Mouse (Mus musculus): Measurements from ENCODE around the gene Rpl18.

The Rpl18 gene

DNA sequence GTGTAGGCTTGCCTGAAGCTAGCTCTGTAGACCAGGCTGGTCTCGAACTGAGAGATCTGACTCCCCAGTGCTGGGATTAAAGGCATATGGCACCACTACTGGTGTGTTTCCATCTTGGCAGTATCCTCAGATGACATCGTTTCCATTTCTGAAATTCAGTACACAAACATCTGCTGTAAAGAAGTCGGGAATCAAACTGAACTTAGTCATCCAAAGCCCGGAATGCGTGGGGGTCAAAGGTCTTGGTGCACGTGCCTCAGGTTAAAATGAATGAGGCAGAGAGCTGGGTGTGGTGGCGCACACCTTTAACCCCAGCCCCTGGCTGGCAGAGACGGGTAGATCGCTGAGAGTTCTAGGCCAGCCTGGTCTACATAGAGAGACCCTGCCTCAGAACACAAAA is 34.9 kb downstream of the Rpl18 start:
- Histone ChIP-seq H3K27me3 (ENCODE audit: control insufficient read depth, insufficient read depth, low read length, poor library complexity, severe bottlenecking) (no peaks in the 10 kb centered on the region), H3K36me3 (ENCODE audit: control insufficient read depth, insufficient read depth, low read length, poor library complexity, severe bottlenecking) (no peaks in the 10 kb centered on the region)
- DNase-seq (ENCODE audit: low read depth, low spot score) = no peak

DNA sequence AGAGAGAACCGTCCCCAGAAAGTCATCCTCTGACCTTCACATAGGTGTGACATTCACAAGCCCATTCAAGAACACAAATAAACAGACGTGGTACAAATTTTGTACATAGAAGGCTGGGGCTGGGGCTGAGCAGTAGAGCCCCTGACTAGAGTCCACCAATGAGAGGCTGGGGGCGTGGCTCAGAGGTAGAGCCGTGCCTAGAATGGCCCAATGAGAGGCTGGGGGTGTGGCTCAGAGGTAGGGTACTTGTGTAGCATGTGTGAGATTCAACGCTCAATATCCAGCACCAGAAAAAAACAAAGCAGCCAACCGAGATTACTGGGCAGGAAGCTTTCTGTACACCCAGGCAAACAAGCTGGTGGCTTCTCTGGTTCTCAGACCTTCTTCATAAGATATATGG is 40.4 kb downstream of the Rpl18 start:
- Histone ChIP-seq H3K36me3 (ENCODE audit: control insufficient read depth, insufficient read depth, low read length, poor library complexity, severe bottlenecking) (no peaks in the 10 kb centered on the region), H3K27me3 (ENCODE audit: control insufficient read depth, insufficient read depth, low read length, poor library complexity, severe bottlenecking) (no peaks in the 10 kb centered on the region)
- DNase-seq (ENCODE audit: low read depth, low spot score) = no peak

DNA sequence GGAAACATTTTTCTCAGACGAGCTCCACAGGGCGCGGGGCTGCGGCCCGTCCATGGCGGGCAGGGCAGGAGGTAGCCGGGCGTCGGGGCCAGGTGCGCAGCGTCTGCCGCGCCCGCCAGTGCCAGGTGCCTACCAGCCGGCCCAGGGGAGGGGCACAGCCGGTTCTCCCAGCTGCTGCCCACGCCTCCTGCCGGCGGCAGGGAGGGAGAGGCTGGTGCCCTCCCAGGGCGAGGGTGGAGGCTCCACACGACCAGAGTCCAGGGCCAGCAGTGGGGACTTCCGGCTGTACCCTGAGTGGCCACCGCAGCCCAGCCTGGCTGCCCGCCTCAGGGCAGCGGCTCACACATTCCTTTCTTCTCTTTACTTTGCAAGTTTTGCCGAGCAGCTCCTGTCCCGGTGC is 44.1 kb downstream of the Rpl18 start:
- no peaks in the 10 kb centered on the region for H3K27me3 ChIP-seq (ENCODE audit: control insufficient read depth, insufficient read depth, low read length, poor library complexity, severe bottlenecking)
- no peak for DNase-seq (ENCODE audit: low read depth, low spot score)
- H3K36me3 ChIP-seq (ENCODE audit: control insufficient read depth, insufficient read depth, low read length, poor library complexity, severe bottlenecking) = no peaks in the 10 kb centered on the region

DNA sequence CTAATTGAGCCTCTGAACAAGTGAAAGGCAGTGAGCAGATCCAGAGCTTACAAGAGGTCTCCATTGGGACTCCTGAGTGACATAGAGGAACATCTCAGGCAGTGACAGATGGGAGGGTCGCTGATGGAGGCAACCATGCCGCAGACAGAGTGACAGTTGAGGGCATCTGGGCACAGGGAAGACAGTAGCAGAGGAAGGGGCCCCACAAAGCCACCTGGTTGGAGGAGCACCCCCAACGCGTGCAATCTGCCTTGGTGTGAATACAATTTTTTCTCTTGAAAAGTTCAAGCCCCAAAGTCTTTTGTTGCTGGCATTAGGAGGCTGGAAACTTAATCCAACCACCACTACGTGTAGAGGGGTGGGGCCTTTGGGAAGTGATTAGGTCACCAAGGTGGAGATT is 44.9 kb downstream of the Rpl18 start:
- DNase-seq (ENCODE audit: low read depth, low spot score) = no peak
- no peaks in the 10 kb centered on the region for H3K36me3 ChIP-seq (ENCODE audit: control insufficient read depth, insufficient read depth, low read length, poor library complexity, severe bottlenecking)
- H3K27me3 ChIP-seq (ENCODE audit: control insufficient read depth, insufficient read depth, low read length, poor library complexity, severe bottlenecking) = no peaks in the 10 kb centered on the region

DNA sequence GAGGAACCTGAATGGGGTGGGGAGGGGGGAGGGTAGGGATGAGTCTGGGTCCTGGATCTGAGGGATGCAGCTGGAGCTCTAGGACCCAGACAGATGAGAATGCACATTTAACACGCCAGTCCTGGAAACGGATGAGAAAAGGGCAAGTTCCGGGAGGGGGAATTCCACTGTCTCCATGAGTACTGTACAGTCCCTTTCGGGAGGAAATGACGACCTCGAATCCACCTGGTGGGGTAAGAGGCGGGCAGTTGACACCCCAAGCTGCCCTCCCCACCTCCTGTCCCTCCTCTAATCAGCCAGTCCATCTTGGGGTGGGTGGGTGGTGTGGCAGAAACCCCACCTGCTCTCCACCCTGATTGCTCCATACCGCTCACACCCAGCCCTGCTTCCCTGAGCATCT is 50.7 kb downstream of the Rpl18 start:
- Histone ChIP-seq H3K27me3 (ENCODE audit: control insufficient read depth, insufficient read depth, low read length, poor library complexity, severe bottlenecking) (no peaks in the 10 kb centered on the region), H3K36me3 (ENCODE audit: control insufficient read depth, insufficient read depth, low read length, poor library complexity, severe bottlenecking) (no peaks in the 10 kb centered on the region)
- no peak for DNase-seq (ENCODE audit: low read depth, low spot score)

DNA sequence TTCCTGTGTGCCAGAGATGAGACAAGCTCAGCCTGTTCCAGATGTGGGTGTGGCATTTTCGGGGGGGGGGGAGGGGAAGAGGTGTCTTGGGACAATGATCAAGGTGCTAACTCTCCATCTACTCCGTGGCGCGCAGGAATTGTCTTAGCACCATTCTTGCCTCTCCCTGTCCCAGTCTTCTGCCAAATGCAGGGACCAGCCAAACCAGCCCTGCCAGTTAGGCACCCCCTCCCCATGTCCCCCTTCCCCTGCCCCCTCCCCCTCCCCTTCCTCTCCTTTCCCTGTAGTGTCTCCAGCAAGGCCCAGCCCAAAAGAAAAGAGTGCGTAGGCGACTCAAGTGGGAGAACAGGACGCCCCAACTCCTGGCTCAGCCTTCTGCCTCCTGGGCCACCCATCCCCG is 51.5 kb downstream of the Rpl18 start:
- Histone ChIP-seq H3K36me3 (ENCODE audit: control insufficient read depth, insufficient read depth, low read length, poor library complexity, severe bottlenecking) (no peaks in the 10 kb centered on the region), H3K27me3 (ENCODE audit: control insufficient read depth, insufficient read depth, low read length, poor library complexity, severe bottlenecking) (no peaks in the 10 kb centered on the region)
- DNase-seq (ENCODE audit: low read depth, low spot score) = no peak

DNA sequence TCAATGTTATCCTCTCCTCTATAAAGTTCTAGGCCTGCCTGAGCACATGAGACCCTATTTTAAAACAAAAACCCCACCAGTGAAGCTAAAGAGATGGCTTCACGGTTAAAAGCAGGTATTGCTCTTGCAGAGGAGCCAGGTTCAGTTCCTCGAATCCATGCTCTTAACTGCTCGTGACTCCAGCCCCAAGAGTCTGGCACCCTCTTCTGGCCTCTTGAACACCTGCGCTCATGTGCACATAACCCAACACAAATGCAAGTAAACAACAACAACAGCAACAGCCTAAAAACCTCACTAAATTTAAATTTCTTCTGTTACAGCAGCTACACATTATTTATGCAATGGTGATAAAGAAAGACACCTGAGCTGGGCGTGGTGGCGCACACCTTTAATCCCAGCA is 52.2 kb downstream of the Rpl18 start:
- Histone ChIP-seq H3K36me3 (ENCODE audit: control insufficient read depth, insufficient read depth, low read length, poor library complexity, severe bottlenecking) (no peaks in the 10 kb centered on the region), H3K27me3 (ENCODE audit: control insufficient read depth, insufficient read depth, low read length, poor library complexity, severe bottlenecking) (no peaks in the 10 kb centered on the region)
- DNase-seq (ENCODE audit: low read depth, low spot score) = no peak

All from splenic B cell, adult 2 months (primary cell).